Mouse (Mus musculus) naive thymus-derived CD4-positive, alpha-beta T cell, adult 5 months (primary cell): ENCODE results near the gene Ppp1r15b. TPM values are rescaled to one million over a fixed set of nuclear protein-coding genes. Genes with fewer than 3 reads are reported as not detected.

ENCODE experiments used
- polyA plus RNA-seq: library from polyadenylated mRNA; unstranded; fragments of 100-300 nt; shearing (Covaris generic); gene quantifications from one replicate; pipeline ENCODE4 v1.2.1, GENCODE M21; 2017

Ppp1r15b gene
- 48.1 TPM for polyA plus RNA-seq

DNA sequence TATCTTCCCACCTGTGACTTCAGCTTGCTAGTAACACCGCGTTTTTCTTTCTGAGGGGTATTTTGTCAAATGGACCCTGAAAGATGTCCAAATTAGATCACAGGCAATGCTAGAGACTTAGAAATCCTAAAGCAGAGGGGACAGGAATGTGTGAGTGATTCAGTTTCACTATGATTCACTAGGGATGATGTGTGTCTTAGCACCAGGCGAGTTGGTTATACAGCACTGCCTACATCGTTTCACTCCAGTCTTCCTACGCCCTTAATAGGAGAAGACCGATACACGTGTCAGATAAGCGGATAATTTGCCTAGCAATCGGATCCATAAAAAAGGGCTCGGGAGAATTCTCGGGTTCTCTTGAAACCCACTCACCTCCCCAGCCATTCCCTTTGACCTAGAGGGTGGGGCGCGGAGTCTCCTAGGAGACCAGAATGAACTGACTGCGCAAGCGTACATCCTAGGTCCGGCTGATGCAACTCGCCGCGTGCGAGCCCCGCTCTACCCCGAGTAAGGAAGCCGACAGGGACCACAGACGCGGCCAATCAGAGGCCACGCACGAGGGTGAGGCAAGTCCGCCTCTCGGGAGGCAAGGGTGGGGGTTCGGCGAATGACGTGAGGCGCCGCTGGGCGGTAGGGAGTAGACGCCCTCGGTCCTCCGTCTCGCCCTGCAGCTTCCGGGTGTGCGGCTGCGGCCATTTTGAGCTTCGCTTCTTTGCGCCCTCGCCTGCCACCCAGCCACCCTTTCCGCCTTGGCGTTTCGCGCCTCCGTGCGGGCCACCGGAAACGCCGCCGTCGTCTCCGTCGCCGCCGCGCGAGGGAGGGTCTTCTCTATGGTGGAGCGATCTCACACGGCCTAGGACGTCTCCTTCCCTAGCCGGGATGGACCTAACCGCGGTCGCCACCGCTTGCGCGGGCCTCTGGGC, at the start of gene Ppp1r15b:
TSS of gene Ppp1r15b (plus strand) at position 506 of the 923 bp plus-strand sequence.

GRCm38 (mm10) chr1:133163820-133164431, 33.0 kb downstream of the Ppp1r15b start, which contains the start of gene Plekha6:
Plekha6 (plus strand) TSS chr1:133164210.

Other genes with a start within 250 kb of the Ppp1r15b start
- 94.7 TPM for gene Mdm4, start 100.6 kb upstream of the Ppp1r15b start, polyA plus RNA-seq
- 1.3 TPM for gene Pik3c2b, start 85.5 kb upstream of the Ppp1r15b start, polyA plus RNA-seq
- gene Plekha6, start 33.1 kb downstream of the Ppp1r15b start, polyA plus RNA-seq, result 3.1 TPM
- not detected for gene Golt1a, start 178.7 kb downstream of the Ppp1r15b start, polyA plus RNA-seq
- not detected for gene Kiss1, start 190.7 kb downstream of the Ppp1r15b start, polyA plus RNA-seq
- gene Ren1, start 219.4 kb downstream of the Ppp1r15b start, polyA plus RNA-seq, result not detected
- gene Etnk2, start 232.4 kb downstream of the Ppp1r15b start, polyA plus RNA-seq, result not detected